Mouse (Mus musculus): ENCODE measurements at regions not wholly inside any gene's neighbourhood (a gene's known extent, or its start where the extent isn't known, plus 50 kb on each side); places are given as distances from the start of the nearest gene placed in this dataset.
A peak's percentile ranks its signal among the peaks of the same experiment; 100 is the strongest.
"Not testable (repeated sequence)": the region's sequence is repeated elsewhere in the genome, so short reads cannot be mapped to it uniquely, and the experiment has no call there.

- DNase-seq = not testable (repeated sequence)
Observed at GRCm38 (mm10) chr9:12611994-12612393, 633.6 kb downstream of the Jrkl start.

- DNase-seq = no peak
Observed at GRCm38 (mm10) chr9:12598113-12598650, 647.4 kb downstream of the Jrkl start.

GRCm38 (mm10) chr9:12587289-12588057 lies 658.2 kb downstream of the Jrkl start:
- peak; percentile 21 for DNase-seq
